Mouse (Mus musculus): ENCODE data around the gene Smim12. TPM values are rescaled to one million over a fixed set of nuclear protein-coding genes. Genes with fewer than 3 reads are reported as not detected.

Gene Smim12
- polyA plus RNA-seq, 2 experiments from 2014 or later = 42.1 to 43.4 TPM

- peak; percentile 82 for ATAC-seq
These were observed 7.7 kb upstream of the Smim12 start for GRCm38 (mm10) chr4:127235742-127236487.

- no peak for ATAC-seq
These were observed 7.0 kb upstream of the Smim12 start for GRCm38 (mm10) chr4:127236631-127237030.

GRCm38 (mm10) chr4:127237271-127237670, 6.3 kb upstream of the Smim12 start:
- ATAC-seq = no peak

- ATAC-seq = no peak
These were observed 888 bp upstream of the Smim12 start for GRCm38 (mm10) chr4:127242696-127243095.

- no peak for ATAC-seq
These were observed 369 bp downstream of the Smim12 start for GRCm38 (mm10) chr4:127243953-127244352.

GRCm38 (mm10) chr4:127249701-127250349, 6.2 kb downstream of the Smim12 start:
- peak; percentile 100 for ATAC-seq

- ATAC-seq = no peak
These were observed 8.5 kb downstream of the Smim12 start for GRCm38 (mm10) chr4:127251963-127252585.

- no peak for ATAC-seq
These were observed 13.2 kb downstream of the Smim12 start for GRCm38 (mm10) chr4:127256739-127257138.

- no peak for ATAC-seq
These were observed 14.8 kb downstream of the Smim12 start for GRCm38 (mm10) chr4:127258186-127258897.

- no peak for ATAC-seq
These were observed 18.0 kb downstream of the Smim12 start for GRCm38 (mm10) chr4:127261601-127262000.

- ATAC-seq = no peak
These were observed 20.0 kb downstream of the Smim12 start for GRCm38 (mm10) chr4:127263438-127264182.

GRCm38 (mm10) chr4:127264183-127264554, 20.6 kb downstream of the Smim12 start:
- no peak for ATAC-seq

GRCm38 (mm10) chr4:127278451-127279001, 34.9 kb downstream of the Smim12 start:
- ATAC-seq = no peak

- ATAC-seq = no peak
These were observed 35.7 kb downstream of the Smim12 start for GRCm38 (mm10) chr4:127279241-127279640.

- ATAC-seq = no peak
These were observed 43.3 kb downstream of the Smim12 start for GRCm38 (mm10) chr4:127286907-127287306.

- no peak for ATAC-seq
These were observed 45.5 kb downstream of the Smim12 start for GRCm38 (mm10) chr4:127289039-127289548.

GRCm38 (mm10) chr4:127292631-127293030, 49.0 kb downstream of the Smim12 start:
- no peak for ATAC-seq
